Mouse (Mus musculus) large intestine, adult 2 months (tissue): ENCODE results near the gene Txndc11. TPM values are rescaled to one million over a fixed set of nuclear protein-coding genes. Genes with fewer than 3 reads are reported as not detected.

Source experiments
- DNase-seq: peaks from one replicate; pipeline ENCODE4 v3.0.0-alpha.2; 2012; ENCODE audit warnings: low read depth, low spot score
- whole genome bisulfite sequencing: fragments of 180-500 bp; shearing (Covaris S2); methylation state at CpG from one replicate; pipeline ENCODE4 v1.1.7; 2018; 5-methylcytosine and 5-hydroxymethylcytosine counted together
- polyA plus RNA-seq: library from polyadenylated mRNA; depleted of rRNA; stranded (reverse); fragments of >200 nt; gene quantifications from 2 replicates; pipeline ENCODE4 v1.2.3, GENCODE M21; 2012

The Txndc11 gene
- polyA plus RNA-seq, 1 experiment, result 35.9 TPM

- no peak for DNase-seq
- 94% methylated on average over 3 of the region's 3 CpGs for WGBS
These were observed 65.8 kb downstream of the Txndc11 start for GRCm38 (mm10) chr16:11068666-11069065.

DNA sequence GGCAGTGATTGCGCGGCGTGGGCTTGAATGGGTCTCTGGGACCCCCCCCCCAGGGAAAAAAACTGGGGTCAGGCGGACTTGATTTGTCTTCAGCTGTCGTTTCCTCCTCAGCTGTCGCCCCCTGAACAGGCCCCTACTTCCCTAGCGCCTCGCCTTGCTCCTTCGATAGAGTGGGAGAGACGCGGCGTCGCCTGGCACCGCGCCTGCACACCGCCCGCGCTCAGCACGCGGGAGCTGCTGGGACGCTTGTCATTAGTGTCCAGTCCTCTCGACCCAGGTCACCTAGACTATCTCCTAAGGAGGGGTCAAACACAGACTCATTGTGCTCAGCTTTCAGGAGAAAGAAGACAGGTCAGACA, 67.6 kb downstream of the Txndc11 start:
- WGBS, result 1% methylated on average over 22 of the region's 22 CpGs
- no peak for DNase-seq

- DNase-seq, result peak; percentile 74
- WGBS, result under 1% methylated on average over 78 of the region's 78 CpGs
These were observed 68.2 kb downstream of the Txndc11 start, which contains the start of gene Litaf for GRCm38 (mm10) chr16:11066029-11066832. Gene Litaf (minus strand): TSS chr16:11066157.

GRCm38 (mm10) chr16:11065431-11065830, 69.0 kb downstream of the Txndc11 start:
- no peak for DNase-seq
- WGBS, result 74% methylated on average over 5 of the region's 5 CpGs

DNA sequence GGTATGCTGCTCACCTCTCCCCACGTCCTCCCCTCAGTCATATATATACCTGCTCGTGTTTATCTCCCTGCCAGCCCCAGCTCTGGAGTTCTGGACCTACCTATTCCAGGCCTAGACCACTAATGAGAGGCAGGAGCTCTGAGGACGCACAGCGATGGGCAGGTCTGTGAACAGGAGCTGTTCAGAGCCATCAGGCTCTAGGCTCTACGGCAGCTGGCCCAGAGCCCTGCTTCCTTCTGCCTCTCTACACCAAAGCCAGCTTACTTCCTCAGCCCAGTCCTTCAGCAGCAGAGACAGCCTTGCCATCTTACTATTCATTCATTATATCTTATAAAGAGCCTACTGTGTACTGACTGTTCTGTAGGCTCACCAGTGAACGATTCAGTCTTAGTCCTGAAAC, 69.7 kb downstream of the Txndc11 start:
- no peak for DNase-seq
- 87% methylated on average over 6 of the region's 6 CpGs for WGBS

DNA sequence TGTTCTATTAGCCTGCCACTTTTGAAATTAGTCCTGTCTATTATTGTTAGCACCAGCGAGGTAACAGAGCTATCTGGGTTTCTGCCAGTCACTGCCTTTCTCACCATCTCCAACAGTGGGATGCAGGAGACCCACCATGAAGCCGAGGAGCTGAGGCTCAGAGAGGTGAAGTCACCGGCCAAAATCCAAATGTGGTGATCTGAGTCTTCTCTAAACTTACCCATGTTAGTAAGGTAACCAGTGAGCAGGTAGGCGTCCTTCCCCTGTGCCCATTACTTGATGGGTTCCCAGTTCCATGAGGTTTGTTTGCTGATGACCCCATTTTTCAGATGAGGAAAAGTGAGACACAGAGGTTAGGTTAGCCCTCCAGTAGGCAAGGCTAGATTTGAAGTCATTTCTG, 70.1 kb downstream of the Txndc11 start:
- 91% methylated on average over 4 of the region's 4 CpGs for WGBS
- no peak for DNase-seq

DNA sequence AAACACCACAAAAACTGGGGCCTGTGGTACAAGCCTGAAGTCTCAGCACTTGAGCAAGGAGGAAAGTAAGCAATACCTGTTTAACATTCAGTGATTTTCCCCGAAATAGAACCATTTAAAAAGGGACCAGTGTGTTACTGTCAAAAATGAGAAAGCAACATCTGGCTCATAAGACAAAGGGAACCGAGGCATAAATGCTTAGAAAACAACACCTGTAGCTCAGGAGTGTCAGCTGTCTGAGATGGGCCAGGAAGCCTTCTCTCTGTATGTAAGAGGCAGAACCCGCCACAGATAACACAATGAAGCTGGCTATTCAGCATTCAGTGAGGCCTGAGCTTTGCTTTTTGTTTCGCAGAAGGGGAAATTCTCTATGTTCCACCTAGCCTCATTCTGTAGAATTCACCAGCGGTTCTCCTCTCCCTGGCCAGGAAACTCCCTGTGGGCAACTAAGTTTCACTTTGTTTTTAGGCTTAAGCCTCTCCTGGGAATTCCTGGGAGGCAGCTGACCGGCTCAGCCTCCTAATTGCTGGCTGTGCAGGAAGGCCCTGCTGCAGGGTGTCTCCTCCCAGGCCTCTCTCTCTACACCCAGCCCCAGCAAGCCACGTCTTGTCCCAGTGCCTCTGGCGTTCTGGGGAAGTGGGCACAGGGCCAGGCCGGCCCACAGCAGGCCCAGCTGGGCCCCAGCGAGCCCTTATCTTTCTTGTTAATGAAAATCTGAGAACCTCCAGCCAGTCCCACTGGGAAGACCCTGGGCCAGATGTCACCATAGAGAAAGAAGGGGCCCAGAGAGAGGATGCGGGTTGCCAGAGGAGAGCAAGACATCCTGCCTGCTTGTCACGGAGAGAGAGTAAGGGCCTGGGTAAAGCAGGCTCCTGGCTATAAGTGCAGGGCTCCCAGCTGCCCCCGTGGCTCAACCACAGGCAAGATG, 71.4 kb downstream of the Txndc11 start:
- WGBS, result 33% methylated on average over 13 of the region's 13 CpGs

GRCm38 (mm10) chr16:11060645-11061044, 73.8 kb downstream of the Txndc11 start, which contains the start of gene Snn:
Gene Snn (plus strand): TSS chr16:11060945.
- 91% methylated on average over 4 of the region's 4 CpGs for WGBS

More for the DNA sequence above, 71.4 kb downstream of the Txndc11 start:
- DNase-seq, result no peak

GRCm38 (mm10) chr16:11055916-11056315, 78.5 kb downstream of the Txndc11 start:
- WGBS, result 79% methylated on average over 5 of the region's 5 CpGs
- no peak for DNase-seq

More at GRCm38 (mm10) chr16:11060645-11061044, 73.8 kb downstream of the Txndc11 start, which contains the start of gene Snn:
- no peak for DNase-seq

GRCm38 (mm10) chr16:11054871-11055270, 79.6 kb downstream of the Txndc11 start:
- 85% methylated on average over 6 of the region's 6 CpGs for WGBS
- DNase-seq, result no peak

DNA sequence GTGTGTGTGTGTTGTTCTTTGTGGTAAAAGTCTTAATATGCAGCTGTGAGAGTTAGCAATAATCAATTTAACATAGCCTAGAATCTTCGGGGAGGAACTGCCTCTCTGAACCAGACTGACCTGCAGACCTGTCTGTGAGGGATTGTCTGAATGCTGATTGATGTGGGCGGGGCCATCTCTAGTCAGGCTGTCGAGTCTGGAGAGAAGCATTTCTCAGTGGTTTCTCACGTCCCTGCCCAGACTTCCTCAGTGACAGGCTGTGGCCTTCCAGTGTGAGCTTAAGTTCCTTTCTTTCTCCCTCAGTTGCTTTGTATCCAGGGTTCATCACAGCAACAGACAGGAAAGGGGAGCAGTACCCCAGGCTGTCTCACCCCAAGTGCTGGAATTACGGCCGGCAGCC, 80.0 kb downstream of the Txndc11 start:
- 69% methylated on average over 6 of the region's 6 CpGs for WGBS
- DNase-seq, result no peak

DNA sequence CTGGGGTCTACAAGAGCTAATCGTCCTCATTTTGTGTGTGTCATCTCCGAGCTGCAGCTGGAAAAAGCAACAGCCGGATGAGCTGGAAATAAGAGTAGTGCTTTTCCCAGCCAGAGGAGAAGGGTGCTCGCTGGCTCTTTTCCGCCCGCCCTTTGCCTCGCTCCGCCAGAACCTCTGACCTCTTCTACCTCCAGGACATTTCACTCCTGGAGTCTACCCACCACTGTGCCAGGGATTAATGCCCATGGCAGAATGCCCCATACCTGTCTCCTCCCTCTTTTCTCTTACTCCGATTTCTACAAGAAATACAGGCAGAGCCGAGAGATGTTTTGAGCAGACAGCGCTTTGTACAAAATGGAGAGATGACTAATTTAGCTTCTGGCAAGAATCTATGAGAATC, 83.3 kb downstream of the Txndc11 start:
- WGBS, result 91% methylated on average over 11 of the region's 11 CpGs

GRCm38 (mm10) chr16:11050226-11050625, 84.2 kb downstream of the Txndc11 start:
- WGBS, result 81% methylated on average over 2 of the region's 2 CpGs
- no peak for DNase-seq

More for the DNA sequence above, 83.3 kb downstream of the Txndc11 start:
- no peak for DNase-seq

DNA sequence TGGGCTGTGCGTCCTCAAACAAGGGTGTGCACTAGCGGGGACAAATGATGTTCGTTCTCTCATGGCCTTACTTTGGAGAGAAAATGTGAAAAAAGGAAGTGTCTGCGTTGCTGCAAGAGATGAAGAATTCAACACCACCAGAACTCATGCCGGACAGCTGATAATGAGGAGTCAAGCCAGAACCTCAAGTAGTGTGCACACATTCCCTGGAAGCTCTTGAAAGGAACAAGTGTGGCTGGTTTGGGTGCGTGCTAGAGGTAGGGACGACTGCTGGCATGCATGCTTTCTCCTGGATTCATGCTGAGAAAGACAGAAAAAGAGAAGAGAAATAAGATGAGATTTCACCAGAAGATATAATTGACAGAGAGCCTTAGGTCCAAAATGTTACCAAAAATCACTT, 87.3 kb downstream of the Txndc11 start:
- WGBS, result 69% methylated on average over 7 of the region's 7 CpGs

GRCm38 (mm10) chr16:11046437-11046836, 88.0 kb downstream of the Txndc11 start:
- DNase-seq, result no peak
- WGBS, result 85% methylated on average over 7 of the region's 7 CpGs

More for the DNA sequence above, 87.3 kb downstream of the Txndc11 start:
- no peak for DNase-seq

GRCm38 (mm10) chr16:11043239-11043638, 91.2 kb downstream of the Txndc11 start:
- WGBS, result 69% methylated on average over 5 of the region's 5 CpGs
- DNase-seq, result no peak

DNA sequence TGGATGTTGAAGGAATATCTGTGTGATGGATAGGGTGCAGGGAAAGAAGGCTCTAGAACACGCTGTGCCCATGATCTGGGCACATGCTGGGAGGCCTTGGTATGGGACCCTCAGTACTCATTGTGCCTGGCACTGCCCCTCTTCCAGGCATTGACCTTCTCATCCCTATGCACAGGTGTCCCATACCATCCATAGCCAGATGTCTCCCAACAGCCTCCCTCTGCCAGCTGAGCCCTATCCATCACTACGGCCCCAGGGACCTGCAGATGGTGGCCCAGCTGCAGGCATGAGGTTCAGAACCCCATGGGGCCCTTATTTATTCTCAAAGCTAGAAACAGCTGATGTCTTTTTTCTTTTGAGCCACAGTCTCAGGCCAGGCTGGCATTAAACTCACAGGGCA, 93.8 kb downstream of the Txndc11 start:
- WGBS, result 76% methylated on average over 2 of the region's 2 CpGs

GRCm38 (mm10) chr16:11035790-11036431, 98.5 kb downstream of the Txndc11 start:
- 28% methylated on average over 15 of the region's 15 CpGs for WGBS
- no peak for DNase-seq

More for the DNA sequence above, 93.8 kb downstream of the Txndc11 start:
- no peak for DNase-seq

DNA sequence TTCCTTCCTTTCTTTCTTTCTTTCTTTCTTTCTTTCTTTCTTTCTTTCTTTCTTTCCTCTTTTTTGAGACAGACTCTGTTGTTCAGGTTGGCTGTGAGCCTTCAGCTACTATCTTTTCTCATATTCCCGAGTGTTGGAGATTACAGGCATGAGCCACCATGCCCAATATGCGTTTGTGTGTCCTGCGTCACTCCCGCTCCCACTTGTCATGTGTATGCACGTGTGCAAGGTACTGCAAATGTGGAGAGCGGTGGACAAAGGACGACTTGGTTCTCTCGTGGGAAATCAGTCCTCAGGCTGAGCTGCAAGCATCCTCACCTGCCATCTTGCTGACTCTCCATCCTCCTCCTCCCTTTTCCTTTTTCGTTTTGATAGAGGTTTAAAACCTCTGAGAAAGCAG, 99.2 kb downstream of the Txndc11 start:
- no peak for DNase-seq

More for the DNA sequence above, 99.2 kb downstream of the Txndc11 start:
- 86% methylated on average over 9 of the region's 9 CpGs for WGBS
